Comparison of ENCODE assay signal across 8 mouse cellular contexts in the genomic region with DNA sequence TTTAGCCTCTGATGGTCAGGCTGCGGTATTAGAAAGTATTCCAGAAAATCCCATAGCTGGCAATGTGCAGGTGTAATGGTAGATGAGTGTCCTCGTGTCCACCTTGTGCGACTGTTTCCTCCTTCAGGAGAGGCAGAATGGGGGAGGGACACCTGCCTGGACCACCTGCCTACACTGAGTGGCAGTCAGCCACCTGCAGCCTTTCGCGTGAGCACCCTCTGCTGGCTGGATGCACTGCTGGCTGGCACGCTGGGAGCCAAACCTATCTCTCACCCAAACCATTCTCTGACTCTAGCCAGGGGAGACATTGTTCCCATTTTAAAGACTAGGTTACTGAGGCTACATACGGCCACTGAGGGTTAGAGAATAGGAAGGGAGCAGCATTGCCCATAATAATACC.
DNase-seq lines count a peak whose midpoint lies in the region; ATAC-seq and TF ChIP-seq lines count a peak whose summit lies in the region.

No protein-coding gene starts in this region.

- intact Hi-C loops in gastrocnemius, adult 2 months (cut with DNase I): no loop called here
- intact Hi-C loops in left cerebral cortex, postnatal 4 days (cut with DNase I): no loop called here

- TF ChIP-seq CTCF in gastrocnemius, adult 2 months (IDR thresholded peaks at IDR 0.05): peak; percentile 63

- DNase-seq in gastrocnemius, adult 2 months: peak; percentile 55
- DNase-seq in gastrocnemius, postnatal 25 days: no peak
- DNase-seq in urinary bladder, adult 18-20 months (ENCODE audit: low spot score in 2 of 2): peak; percentile 8 to 33
- no peak for DNase-seq in urinary bladder, postnatal 10 days (ENCODE audit: low spot score)
- DNase-seq in left cerebral cortex, postnatal 4 days: peak; percentile 36
- DNase-seq in right cerebral cortex, postnatal 36 days (ENCODE audit: low spot score in 2 of 2): peak; percentile 11 to 18
- no peak for DNase-seq in gastrocnemius, adult 8-10 months (ENCODE audit: low spot score in 2 of 2)

- 0 out of 2 replicates have a peak, but pooled peaks have one; percentile 36 for ATAC-seq in granulocyte monocyte progenitor cell, adult 5-6 weeks (replicated peaks; ENCODE audit: poor library complexity, severe bottlenecking)

- no peak overlapping the region for H3K4me3 ChIP-seq in gastrocnemius, adult 2 months

- H3K27ac ChIP-seq in gastrocnemius, adult 2 months: no peak overlapping the region

Comparison
In these comparisons a context has a peak if more than half of its experiments do, and no peak if none do; other contexts are left out.
1. DNase-seq: peak in gastrocnemius, adult 2 months (single experiment), urinary bladder, adult 18-20 months (2 of 2), left cerebral cortex, postnatal 4 days (single experiment) and right cerebral cortex, postnatal 36 days (2 of 2); none in gastrocnemius, postnatal 25 days (single experiment), urinary bladder, postnatal 10 days (single experiment) and gastrocnemius, adult 8-10 months (0 of 2).